Mouse (Mus musculus): ENCODE measurements at regions not wholly inside any gene's neighbourhood (a gene's known extent, or its start where the extent isn't known, plus 50 kb on each side); places are given as distances from the start of the nearest gene placed in this dataset.

DNA sequence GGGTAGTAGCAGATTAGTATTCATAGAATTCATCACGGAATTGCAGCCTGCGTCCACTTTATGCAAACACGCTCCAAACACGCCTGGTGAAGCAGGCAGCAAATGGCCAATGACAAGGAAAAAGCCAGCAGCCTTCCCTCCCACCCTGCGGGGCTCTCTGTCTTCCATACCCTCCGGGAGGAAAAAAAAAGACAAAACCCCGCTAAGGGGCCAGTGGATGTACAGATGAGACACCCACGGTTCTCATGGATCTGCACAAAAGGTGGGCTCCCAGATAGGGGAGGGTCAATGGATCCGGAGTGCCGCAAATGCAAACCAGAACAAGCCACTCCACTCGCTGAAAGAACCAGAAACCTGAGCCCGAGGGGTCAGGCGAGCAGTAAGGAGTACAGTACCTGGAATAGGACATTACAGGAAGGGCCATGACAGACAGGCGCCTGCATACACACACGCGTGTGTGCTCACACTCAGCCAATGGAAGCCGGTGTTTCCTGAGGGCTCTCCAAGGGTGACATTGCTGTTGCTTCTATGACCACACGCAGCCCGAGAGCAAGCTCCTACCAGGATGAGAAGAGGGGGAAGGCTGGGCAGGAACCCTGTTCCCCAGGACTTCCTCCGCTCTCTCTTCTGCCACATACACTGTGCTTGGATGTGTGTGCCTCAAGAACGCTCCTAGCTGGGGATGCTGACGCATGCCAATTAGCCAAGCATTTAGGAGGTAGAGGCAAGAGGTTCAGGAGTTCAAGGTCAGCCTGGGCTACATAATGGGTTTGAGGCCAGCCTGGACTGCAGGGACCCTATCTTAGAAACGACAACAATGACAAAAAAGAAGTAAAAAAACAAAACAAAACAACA, 57.5 kb upstream of the Casz1 start:
- H3K4me2 ChIP-seq, result peak overlapping the region; percentile 13; the same call in 1 of the 2 replicates
- no peak overlapping the region for H3K4me3 ChIP-seq (replicated peaks)
- no peak for ATAC-seq (ENCODE audit: low FRiP score)
- no peaks in the 10 kb centered on the region for H3K36me3 ChIP-seq
- H3K9me3 ChIP-seq (replicated peaks), result no peaks in the 10 kb centered on the region
- no peak overlapping the region for H3K9ac ChIP-seq (replicated peaks)
- peaks cover 37% of the 10 kb centered on the region for H3K4me1 ChIP-seq
- peaks cover 14% of the 10 kb centered on the region; the same call in 1 of the 2 replicates for H3K27me3 ChIP-seq (replicated peaks)
- WGBS, result 41% methylated on average over 23 of the region's 23 CpGs
- H3K27ac ChIP-seq (replicated peaks), result peak overlapping the region; percentile 54

DNA sequence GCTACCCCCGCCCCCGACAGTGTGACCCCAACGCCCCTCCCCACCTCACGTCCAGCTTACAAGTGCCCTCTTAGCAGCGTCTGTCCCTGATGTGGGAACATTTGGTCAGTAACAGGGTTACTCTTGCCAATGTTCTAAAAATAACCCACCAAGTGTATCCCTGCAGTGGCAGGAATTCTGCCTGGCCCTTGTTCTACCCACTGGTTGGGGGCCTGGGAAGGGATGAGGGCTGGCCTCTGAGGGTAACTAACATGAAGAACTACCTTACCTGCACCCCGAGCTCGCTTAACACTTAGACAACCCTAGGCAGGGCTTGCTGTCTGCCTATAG, 56.9 kb upstream of the Casz1 start:
- H3K4me3 ChIP-seq (replicated peaks), result no peak overlapping the region
- H3K4me1 ChIP-seq, result peaks cover 37% of the 10 kb centered on the region
- no peaks in the 10 kb centered on the region for H3K9me3 ChIP-seq (replicated peaks)
- H3K4me2 ChIP-seq, result no peak overlapping the region
- WGBS, result 71% methylated on average over 7 of the region's 7 CpGs
- H3K36me3 ChIP-seq, result no peaks in the 10 kb centered on the region
- no peak overlapping the region for H3K9ac ChIP-seq (replicated peaks)
- no peak for ATAC-seq (ENCODE audit: low FRiP score)
- peaks cover 15% of the 10 kb centered on the region; the same call in 1 of the 2 replicates for H3K27me3 ChIP-seq (replicated peaks)
- no peak overlapping the region for H3K27ac ChIP-seq (replicated peaks)

DNA sequence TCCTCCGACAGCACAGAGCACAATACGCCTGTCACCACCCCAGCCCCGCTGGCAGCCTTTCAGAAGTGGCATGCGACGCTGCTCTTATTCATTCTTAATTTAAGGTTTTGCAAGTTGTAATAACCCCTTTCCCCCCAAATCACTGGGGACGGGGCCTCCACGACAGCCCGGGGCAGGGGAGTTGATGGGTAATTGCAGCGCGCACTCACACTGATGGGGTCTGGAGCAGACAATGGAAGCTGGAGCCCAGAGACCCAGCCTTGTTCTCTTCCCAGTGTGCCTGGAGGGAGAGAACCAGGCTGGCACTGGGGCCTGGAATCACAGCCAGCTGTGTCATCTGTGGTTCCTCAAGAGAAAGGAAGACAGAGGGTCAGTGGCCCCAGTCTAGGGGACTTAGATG, 54.2 kb upstream of the Casz1 start:
- no peak overlapping the region for H3K4me2 ChIP-seq
- no peaks in the 10 kb centered on the region for H3K9me3 ChIP-seq (replicated peaks)
- WGBS, result 38% methylated on average over 10 of the region's 10 CpGs
- peaks cover 15% of the 10 kb centered on the region for H3K4me1 ChIP-seq
- no peak for ATAC-seq (ENCODE audit: low FRiP score)
- H3K27ac ChIP-seq (replicated peaks), result no peak overlapping the region
- no peak overlapping the region for H3K9ac ChIP-seq (replicated peaks)
- H3K36me3 ChIP-seq, result no peaks in the 10 kb centered on the region
- no peak overlapping the region for H3K4me3 ChIP-seq (replicated peaks)
- H3K27me3 ChIP-seq (replicated peaks), result peaks cover 13% of the 10 kb centered on the region; the same call in 1 of the 2 replicates

DNA sequence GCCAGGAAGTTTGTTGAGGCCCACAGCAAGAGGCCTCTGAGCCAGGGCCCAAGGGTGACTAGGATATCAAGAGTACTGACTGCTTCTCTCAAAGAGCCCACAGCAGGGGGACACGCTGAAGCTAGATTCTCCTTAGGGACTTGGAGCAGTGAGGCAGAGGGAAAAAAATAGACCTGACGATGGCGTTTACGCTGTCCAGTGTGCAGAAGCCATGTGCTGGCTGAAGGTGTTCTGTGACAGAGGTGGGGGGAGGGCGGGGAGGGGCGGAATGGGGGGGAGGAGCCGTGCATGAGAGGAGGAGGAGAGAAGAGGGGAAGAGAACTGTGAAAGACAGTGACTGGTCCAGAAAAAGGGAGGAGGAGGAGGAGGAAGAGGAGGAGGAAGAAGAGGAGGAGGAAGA, 52.6 kb upstream of the Casz1 start:
- Histone ChIP-seq H3K4me2 (no peak overlapping the region), H3K27ac (replicated peaks) (no peak overlapping the region), H3K9ac (replicated peaks) (no peak overlapping the region), H3K4me1 (peaks cover 6% of the 10 kb centered on the region), H3K9me3 (replicated peaks) (no peaks in the 10 kb centered on the region), H3K27me3 (replicated peaks) (peaks cover 13% of the 10 kb centered on the region; the same call in 1 of the 2 replicates), H3K36me3 (no peaks in the 10 kb centered on the region), H3K4me3 (replicated peaks) (no peak overlapping the region)
- 53% methylated on average over 7 of the region's 7 CpGs for WGBS
- no peak for ATAC-seq (ENCODE audit: low FRiP score)

DNA sequence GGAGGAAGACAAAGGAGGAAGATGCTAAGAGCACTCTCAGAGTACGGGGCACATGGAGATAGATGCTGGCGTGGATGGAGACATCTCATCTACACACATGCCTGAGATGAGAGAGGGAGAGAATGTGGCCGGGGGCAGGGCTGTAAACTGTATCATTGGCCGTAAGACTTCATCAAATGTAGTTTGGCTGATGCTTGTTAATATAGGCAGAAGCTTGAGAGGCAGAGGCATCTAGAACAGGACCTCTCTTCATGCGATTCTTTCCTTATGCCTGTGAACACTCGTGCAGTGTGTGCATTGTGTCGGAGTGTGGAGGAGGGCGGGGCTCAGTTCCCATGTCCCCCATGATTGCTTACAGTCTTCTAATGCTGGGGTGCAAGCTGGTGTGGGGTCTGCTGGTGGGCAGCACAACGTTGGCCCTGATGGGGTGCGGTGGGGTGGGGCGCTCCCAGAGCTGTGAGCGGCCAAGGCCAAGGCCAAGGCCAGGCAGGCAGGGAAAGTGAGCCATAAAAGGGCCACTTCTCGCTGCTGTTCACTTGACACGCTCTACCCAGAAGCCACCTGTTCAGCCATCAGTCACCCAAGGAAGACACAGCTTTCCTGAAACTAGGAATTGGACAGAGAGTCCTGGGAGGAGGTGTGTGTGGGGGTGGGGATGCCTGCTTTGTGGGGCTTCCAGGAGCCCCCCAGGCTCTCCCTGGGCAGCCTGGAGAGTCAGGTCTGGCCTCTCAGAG, 51.7 kb upstream of the Casz1 start:
- H3K4me2 ChIP-seq, result no peak overlapping the region
- WGBS, result 79% methylated on average over 14 of the region's 14 CpGs
- H3K9ac ChIP-seq (replicated peaks), result no peak overlapping the region
- no peak for ATAC-seq (ENCODE audit: low FRiP score)
- H3K27ac ChIP-seq (replicated peaks), result no peak overlapping the region
- H3K36me3 ChIP-seq, result no peaks in the 10 kb centered on the region
- no peak overlapping the region for H3K4me3 ChIP-seq (replicated peaks)
- H3K27me3 ChIP-seq (replicated peaks), result peaks cover 13% of the 10 kb centered on the region; the same call in 1 of the 2 replicates
- no peaks in the 10 kb centered on the region for H3K9me3 ChIP-seq (replicated peaks)
- H3K4me1 ChIP-seq, result no peaks in the 10 kb centered on the region

DNA sequence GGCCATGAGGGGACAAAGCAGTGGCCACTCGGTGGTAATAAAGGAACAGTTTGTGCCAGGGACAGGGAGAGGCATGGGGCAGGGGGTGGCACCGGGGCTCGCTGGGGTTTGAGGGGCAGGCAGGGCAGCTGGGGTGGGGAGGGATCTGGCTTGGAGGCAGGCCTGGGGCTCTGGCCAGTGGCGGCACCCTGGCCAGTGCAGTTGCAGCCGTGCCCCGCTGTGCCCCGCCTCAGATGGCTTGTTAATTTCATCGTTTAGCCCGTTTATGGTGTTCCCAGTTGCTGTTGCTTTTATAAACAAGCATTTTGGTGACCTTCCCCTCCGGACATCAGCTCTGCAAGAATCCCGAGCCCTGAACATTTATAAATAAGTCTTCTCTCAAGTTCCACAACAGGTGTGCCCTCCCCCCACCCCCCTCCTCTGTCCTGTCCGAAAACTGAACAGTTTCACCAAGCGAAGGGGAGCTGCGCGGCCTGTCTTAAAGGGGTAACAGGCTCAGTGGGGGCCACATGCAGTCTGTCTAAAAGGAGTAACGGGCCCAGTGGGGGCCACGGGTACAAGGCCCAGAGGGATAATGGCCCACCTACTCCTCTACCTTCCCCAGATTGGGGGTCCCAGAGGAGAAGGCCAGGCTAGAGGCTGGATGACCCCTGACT, 51.0 kb upstream of the Casz1 start:
- Histone ChIP-seq H3K36me3 (no peaks in the 10 kb centered on the region), H3K27me3 (replicated peaks) (peaks cover 13% of the 10 kb centered on the region; the same call in 1 of the 2 replicates), H3K27ac (replicated peaks) (no peak overlapping the region), H3K9ac (replicated peaks) (no peak overlapping the region), H3K4me3 (replicated peaks) (no peak overlapping the region), H3K4me1 (no peaks in the 10 kb centered on the region), H3K4me2 (no peak overlapping the region), H3K9me3 (replicated peaks) (no peaks in the 10 kb centered on the region)
- WGBS, result 53% methylated on average over 17 of the region's 17 CpGs
- ATAC-seq (ENCODE audit: low FRiP score), result no peak

DNA sequence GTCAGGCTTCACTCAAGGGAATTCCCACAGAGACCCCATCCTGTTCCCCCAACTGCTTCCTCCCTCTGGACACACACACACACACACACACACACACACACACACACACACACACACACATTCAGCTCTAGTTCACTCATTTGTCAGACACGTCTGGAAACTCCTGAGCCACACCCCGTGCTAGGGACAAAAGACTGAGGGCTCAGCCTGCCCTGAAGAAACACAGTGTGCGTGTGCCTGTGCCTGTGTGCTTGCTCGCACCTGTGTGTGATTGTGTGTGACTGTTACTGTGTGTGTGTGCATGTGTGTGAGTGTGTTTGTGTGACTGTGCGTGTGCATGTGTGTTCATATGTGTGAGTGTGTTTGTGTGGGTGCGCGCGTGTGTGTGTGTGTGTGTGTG, 50.4 kb upstream of the Casz1 start:
- Histone ChIP-seq H3K4me1 (no peaks in the 10 kb centered on the region), H3K9me3 (replicated peaks) (no peaks in the 10 kb centered on the region), H3K27me3 (replicated peaks) (peaks cover 11% of the 10 kb centered on the region; the same call in 1 of the 2 replicates), H3K4me3 (replicated peaks) (no peak overlapping the region), H3K27ac (replicated peaks) (no peak overlapping the region), H3K4me2 (no peak overlapping the region), H3K9ac (replicated peaks) (no peak overlapping the region), H3K36me3 (no peaks in the 10 kb centered on the region)
- 81% methylated on average over 8 of the region's 8 CpGs for WGBS
- ATAC-seq (ENCODE audit: low FRiP score), result no peak

Measured in neural tube, embryonic 15.5 days (tissue).